In genomic region chr1:176499010-176499650, GRCm38 (mm10) we compare ENCODE assay signal across 19 mouse cellular contexts.
DNase-seq lines count a peak whose midpoint lies in the region; ATAC-seq and TF ChIP-seq lines count a peak whose summit lies in the region.
"Had no signal": no experiment of that assay in that cellular context is flagged by ENCODE, and none has a peak within 500 bp of the region (broad histone marks: within the 10 kb centered on the region; RNA-seq: fewer than 3 reads in every experiment).

No protein-coding gene starts in this region.

- TF ChIP-seq CTCF in lung, embryonic 14.5 days (IDR thresholded peaks at IDR 0.05; ENCODE audit: low read depth), result no peak

- peak; percentile 29 for DNase-seq in lung, embryonic 14.5 days
- no peak for DNase-seq in lung, postnatal 25 days (ENCODE audit: low spot score)
- peak; percentile 61 to 62 for DNase-seq in cerebellum, adult 18-20 months
- peak; percentile 57 for DNase-seq in cerebellum, adult 9-11 months
- peak; percentile 38 to 43 for DNase-seq in cerebellum, postnatal 36 days
- no peak for DNase-seq in natural killer cell, adult 2 months (ENCODE audit: low spot score in 2 of 2)
- DNase-seq in right cerebral cortex, postnatal 25 days, result no peak
- DNase-seq: adrenal gland, adult 8-10 months; adrenal gland, postnatal 36 days; gastrocnemius, postnatal 10 days had no signal

- 71% methylated on average over 6 of the region's 6 CpGs for WGBS in lung, embryonic 14.5 days

- no peaks in the 10 kb centered on the region for H3K4me1 ChIP-seq in lung, embryonic 14.5 days (ENCODE audit: insufficient read depth)
- H3K4me1 ChIP-seq: embryonic facial prominence, embryonic 12.5 days; forebrain, embryonic 15.5 days; heart, embryonic 15.5 days; hindbrain, embryonic 10.5 days had no signal

- no peak for ATAC-seq in lung, embryonic 14.5 days (ENCODE audit: insufficient read depth)
- ATAC-seq in CD4-positive, CD25-positive, alpha-beta regulatory T cell, adult 4 months, result no peak
- ATAC-seq: forebrain, embryonic 15.5 days; intestine, embryonic 16.5 days had no signal

- H3K36me3 ChIP-seq in lung, embryonic 14.5 days (ENCODE audit: insufficient read depth), result no peaks in the 10 kb centered on the region
- H3K36me3 ChIP-seq: embryonic facial prominence, embryonic 12.5 days; forebrain, embryonic 15.5 days; G1E; heart, embryonic 15.5 days; hindbrain, embryonic 10.5 days had no signal

- no peak overlapping the region for H3K4me3 ChIP-seq in lung, embryonic 14.5 days (ENCODE audit: low read depth, low read length)
- H3K4me3 ChIP-seq: embryonic facial prominence, embryonic 12.5 days; forebrain, embryonic 15.5 days; heart, embryonic 15.5 days; hindbrain, embryonic 10.5 days had no signal

- no peak overlapping the region for H3K9ac ChIP-seq in lung, embryonic 14.5 days
- H3K9ac ChIP-seq: embryonic facial prominence, embryonic 12.5 days; forebrain, embryonic 15.5 days; heart, embryonic 15.5 days; hindbrain, embryonic 14.5 days had no signal

- H3K9me3 ChIP-seq in lung, embryonic 14.5 days (ENCODE audit: low read depth, low read length), result no peaks in the 10 kb centered on the region
- H3K9me3 ChIP-seq: embryonic facial prominence, embryonic 12.5 days; forebrain, embryonic 15.5 days; heart, embryonic 15.5 days; hindbrain, embryonic 10.5 days had no signal

- H3K27ac ChIP-seq in lung, embryonic 14.5 days (ENCODE audit: low read depth), result no peak overlapping the region
- H3K27ac ChIP-seq: embryonic facial prominence, embryonic 12.5 days; forebrain, embryonic 15.5 days; heart, embryonic 15.5 days; hindbrain, embryonic 10.5 days; hindbrain, embryonic 14.5 days had no signal

- H3K27me3 ChIP-seq in lung, embryonic 14.5 days (ENCODE audit: insufficient read depth, low read length), result no peaks in the 10 kb centered on the region
- H3K27me3 ChIP-seq: embryonic facial prominence, embryonic 12.5 days; forebrain, embryonic 15.5 days; heart, embryonic 15.5 days had no signal

- no peak overlapping the region for H3K4me2 ChIP-seq in lung, embryonic 14.5 days
- H3K4me2 ChIP-seq: embryonic facial prominence, embryonic 12.5 days; forebrain, embryonic 15.5 days; heart, embryonic 11.5 days; heart, embryonic 15.5 days; hindbrain, embryonic 14.5 days had no signal

Comparison
In these comparisons a context has a peak if more than half of its experiments do, and no peak if none do; other contexts are left out.
1. DNase-seq: peak in lung, embryonic 14.5 days (single experiment), cerebellum, adult 18-20 months (2 of 2), cerebellum, adult 9-11 months (single experiment) and cerebellum, postnatal 36 days (2 of 2); none in lung, postnatal 25 days (single experiment), natural killer cell, adult 2 months (0 of 2) and right cerebral cortex, postnatal 25 days (single experiment).